Mouse (Mus musculus) adrenal gland, adult 8-10 months (tissue): ENCODE measurements around the gene Ccni. TPM values are rescaled to one million over a fixed set of nuclear protein-coding genes. Genes with fewer than 3 reads are reported as not detected.

Experiments used
- DNase-seq: peaks from one replicate; pipeline ENCODE4 v3.0.0; 2022
- total RNA-seq, 4 experiments: library from RNA; stranded (reverse); gene quantifications; 2 replicates each; pipeline ENCODE4 v1.2.4; 2022

Ccni gene
- total RNA-seq, 4 experiments from 2014 or later = 148 to 209 (median 180) TPM

DNA sequence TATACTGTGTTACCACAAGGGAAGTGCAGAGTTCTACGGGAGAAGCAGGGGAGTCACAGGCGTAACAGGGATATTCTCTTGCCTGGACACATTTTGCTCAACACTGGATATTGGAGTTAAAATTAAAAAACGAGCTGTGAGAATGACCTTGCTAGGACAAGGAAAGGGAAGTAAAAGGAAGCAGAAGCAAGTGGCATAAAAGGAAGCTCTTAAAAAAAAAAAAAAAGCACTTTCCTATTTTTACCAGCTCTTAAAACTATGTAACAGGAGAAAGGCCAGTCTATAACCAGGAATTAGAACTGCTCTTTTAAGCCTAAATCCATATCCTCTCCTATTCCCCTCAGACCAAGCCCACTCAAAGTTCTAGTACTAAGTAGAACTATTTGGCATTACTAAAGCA is 8.1 kb downstream of the Ccni start:
- no peak for DNase-seq

DNA sequence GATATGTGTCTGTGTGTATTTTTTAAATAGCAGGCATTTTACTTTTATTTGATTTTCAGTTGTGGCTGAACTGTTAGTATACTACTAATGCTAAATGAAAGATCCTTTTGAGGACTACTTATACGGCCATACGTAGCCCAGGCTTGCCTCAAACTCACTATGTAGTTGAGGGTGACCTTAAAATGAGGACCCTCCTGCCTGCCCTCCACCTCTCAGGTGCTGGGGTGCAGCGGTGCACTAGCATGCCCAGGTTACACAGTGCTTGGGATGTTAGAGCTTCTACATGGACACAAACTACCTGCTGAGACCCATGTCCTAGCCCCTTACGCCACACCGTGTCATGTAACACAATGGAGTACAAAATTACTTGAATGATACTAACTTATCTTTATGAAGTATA is 15.9 kb downstream of the Ccni start:
- no peak for DNase-seq

DNA sequence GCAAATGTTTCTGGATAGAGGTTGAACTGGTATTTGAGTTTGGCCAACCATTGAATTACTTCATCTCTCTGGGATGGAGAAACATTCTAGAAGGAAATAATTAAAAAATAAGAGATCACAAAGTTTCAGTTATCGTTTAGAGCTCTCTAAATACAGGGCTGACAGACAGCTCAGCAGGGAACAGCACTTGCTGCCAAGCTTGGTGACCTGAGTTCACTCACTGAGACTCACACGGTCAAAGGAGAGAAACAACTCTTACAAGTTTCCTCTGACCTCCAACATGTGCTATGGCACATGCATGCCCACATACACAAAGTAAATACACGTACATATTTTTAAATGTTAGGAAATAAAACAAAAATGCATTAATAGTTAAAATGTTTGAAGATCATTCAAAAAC is 16.7 kb downstream of the Ccni start:
- no peak for DNase-seq

DNA sequence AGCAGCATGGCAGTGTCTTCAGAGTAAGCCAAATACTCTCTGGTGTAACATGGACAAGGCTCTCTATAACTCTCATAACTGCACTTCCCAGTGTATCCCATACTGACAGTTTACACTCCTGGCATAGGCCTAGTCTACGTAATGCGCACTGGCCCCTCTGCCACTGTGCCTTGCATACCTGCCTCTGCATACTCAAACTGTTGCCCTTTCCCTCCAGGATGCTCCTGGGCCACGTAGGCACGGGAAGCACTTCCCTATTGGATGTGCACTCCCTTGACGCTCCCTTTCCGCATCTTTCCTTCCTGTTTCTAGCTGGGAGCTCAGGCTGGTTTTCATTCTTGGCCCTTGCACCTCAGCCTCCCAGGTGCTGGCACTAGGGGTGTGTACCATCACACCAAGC is 21.7 kb downstream of the Ccni start:
- no peak for DNase-seq

DNA sequence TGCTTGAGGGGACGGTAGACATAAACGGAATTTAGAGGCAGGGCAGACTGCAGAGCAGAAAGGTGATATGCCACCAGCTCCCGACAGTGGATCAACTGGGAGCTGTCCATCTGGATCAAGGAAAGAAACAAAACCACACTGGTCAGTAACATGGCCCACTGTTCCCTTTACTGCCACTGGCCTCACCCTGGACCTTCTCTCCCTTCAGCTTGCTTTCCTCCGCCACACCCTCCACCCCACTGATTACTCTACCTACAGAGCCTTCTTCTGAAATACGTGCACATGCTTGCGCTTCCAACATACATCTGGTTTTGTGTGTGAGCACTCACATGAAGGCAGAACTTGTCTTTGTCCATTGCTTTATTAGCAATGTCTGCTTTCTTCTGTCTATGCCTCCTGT is 23.0 kb downstream of the Ccni start:
- DNase-seq = no peak

DNA sequence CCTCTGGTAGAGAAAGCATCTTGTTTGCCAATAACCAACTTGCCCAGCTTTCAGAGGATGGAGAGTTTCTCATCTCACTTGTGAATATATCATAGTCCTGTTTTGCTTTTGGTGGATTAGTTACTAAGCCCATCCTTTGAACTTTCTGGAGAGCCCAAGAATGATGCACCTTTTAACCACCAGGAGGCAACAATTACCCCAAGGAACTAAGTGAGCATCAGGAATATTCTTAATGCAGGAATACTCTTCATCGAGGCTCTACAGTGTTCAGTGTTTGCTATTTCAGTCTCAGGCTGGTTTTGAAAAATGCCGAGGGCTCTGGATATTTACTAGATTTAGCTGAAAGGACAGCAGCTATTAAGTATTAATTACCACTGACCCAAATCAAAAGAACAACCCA is 26.0 kb downstream of the Ccni start:
- no peak for DNase-seq

DNA sequence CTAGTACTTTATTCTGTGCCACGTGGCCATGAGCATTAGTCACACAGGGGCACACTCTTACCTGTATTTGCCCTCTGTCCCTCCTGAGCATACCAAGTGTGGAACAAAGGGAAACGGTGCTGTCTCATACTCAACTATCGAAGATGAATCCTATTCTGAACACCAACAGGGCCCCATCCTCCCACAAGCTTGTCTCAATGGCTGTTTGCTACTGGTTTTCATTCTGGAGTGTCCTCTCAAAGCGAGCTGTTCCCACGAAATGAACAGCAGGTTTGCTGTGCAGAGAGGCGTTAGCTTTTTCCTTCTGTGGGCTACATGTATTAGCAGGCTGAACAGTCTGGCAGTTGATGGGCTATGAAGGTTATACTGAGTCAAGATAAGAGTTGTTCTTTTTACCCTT is 27.7 kb downstream of the Ccni start:
- DNase-seq = no peak

DNA sequence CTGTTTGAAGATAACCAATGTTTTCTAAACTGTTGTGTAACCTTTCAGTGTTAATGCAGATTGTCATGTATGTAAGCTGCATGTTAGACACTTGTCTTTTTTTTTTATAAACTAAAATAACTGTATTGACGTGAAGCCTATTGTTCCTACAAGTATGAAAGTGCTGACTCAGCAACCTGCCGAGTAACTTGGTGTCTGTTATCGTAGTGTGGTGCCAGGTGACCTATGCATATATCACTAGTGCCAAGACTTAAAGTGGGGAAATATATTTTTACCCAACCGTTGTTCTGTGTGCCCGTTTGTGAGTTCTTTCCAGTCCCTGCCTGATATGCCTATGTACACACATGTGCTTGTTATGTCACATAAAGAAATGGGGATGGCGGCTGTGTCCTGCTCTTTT is 31.6 kb downstream of the Ccni start:
- DNase-seq = no peak

DNA sequence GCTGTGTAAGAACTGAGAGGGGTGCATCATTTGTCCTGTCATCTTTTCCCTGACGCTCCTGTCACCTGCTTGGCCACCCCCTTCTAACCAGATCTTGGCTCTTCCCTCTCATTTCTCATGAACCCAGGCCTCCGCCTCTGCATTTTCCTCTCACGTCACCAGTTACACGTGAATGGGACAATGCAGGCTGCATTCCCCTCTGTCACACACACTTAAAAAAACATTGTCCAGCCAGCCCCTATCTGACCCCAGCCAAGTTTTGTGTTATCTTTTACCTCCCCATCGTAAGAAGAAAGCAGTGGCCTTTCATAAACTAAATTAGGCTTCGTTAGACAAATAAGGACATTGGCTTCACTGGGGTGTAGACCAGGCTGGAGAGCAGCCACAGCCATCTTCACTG is 33.8 kb downstream of the Ccni start:
- no peak for DNase-seq

DNA sequence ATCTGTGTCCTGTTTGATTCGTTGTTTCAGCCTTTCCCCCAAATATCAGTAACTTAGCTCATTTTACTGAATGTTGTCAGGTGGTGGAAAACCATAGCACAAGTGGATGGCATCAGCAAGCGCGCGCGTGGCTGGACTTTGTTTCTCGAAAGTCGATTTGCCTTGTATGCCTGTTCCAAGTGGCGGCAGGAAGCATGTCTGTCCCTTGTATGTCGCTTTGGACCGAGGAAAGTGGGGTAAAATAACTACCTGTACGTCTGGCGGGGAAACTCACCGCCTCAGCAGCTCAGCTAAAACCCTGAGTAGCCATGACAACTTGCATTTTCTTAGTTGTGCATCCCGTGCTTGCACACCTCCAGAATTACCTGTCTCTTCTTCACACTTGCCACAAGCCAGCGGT is 34.9 kb downstream of the Ccni start:
- no peak for DNase-seq

DNA sequence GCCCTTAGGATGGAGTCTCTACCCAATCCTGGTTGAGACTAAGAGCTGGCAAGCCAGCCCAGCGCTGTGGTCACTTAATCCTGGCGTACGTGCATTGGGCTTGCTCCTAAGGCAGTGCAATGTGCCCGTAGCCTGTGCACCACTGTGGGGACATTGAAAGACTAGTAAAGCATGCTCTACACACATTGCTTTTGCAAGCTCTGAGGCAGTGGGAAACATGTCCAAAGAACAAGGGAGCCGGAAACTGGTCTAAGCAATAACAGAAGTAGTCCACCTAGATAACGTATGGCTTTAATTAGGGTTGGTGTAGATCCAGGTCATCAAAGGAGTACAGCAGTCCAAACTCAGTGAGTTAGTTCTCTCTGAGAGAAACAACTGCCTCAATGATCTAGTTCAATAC is 37.6 kb downstream of the Ccni start:
- no peak for DNase-seq

DNA sequence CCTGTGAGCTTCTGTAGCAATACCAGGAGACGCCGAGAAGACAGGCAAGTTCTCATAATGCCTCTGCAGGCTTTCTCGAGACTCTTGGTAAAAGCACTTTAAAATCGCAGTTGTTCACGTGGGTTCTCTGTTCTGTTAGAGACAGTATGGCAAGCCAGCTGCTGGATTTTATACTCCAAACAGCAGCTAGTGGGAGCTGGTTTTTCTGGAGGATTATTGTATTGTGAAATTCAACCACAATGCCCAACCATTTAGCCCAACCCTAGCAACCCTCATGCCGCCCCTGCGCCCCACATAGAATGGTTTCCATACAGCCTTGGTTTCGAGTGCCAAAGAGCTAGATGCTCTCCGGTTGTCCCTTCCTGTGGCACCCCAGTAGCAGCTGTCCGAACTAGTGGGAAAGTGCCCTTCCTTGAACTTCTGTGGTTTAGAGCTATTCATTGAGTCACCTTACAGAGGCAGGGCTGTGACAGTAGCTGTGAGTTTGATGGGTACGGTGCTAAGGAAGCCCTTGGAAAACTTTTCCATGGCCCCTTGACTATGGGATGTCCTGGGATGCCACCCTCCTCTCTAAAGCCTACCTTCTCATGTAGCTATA is 38.3 kb downstream of the Ccni start:
- no peak for DNase-seq

DNA sequence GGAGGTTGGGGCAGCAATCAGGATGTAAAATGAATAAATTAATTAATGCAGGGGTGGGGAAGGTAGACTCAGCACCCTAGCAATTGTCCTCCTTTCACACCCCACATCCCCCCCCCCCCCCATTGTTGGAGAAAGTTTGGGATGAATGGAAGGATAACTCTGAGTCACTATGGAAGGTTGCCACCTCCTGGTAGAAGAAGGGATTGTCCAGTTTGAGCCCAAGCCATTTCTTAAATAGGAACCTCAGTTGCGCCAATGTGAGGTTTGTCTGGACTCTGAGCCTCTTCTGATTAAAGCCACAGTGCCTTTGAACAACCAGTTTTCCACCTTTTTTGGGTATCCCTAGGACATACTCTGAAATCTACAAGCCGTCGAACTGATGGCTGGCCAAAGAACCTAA is 42.8 kb downstream of the Ccni start:
- no peak for DNase-seq

DNA sequence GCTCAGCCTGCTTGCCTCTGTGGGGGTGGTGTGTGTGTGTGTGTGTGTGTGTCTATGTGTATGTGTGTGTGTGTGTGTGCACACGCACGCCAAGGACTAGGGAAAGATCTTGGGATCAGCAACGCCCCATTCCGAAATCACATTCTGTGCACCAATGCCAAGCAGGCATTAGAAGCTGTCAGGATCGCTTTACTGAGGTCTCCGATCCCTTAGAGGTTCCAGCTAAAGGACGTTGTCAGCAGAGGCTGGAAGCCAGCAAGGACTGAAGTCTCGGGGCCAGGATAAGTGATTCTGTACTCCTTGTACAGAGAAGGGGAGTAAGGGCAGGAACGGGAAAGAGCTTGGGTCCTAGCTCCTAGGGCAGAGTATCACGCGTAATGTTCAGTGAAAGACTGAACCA is 51.9 kb downstream of the Ccni start:
- no peak for DNase-seq

DNA sequence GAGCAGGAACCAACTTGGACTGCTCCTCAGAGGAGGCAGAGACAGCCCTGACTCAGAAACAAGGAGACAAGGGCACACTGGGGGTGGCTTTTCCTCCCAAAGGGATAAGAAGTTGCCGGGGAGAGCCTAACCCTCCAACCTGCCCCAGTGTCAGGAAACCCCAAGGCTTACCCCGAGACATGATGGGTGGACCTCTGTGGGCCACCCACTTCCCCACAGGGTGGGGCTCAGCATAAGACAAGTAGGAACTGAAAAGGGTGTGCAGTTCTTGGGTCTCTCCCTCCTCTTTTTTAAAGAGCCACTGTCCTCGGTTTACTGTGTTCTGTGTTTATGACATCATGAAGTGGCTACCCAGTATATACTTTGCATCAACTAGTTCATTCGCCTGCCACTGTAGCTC is 53.8 kb downstream of the Ccni start:
- no peak for DNase-seq

DNA sequence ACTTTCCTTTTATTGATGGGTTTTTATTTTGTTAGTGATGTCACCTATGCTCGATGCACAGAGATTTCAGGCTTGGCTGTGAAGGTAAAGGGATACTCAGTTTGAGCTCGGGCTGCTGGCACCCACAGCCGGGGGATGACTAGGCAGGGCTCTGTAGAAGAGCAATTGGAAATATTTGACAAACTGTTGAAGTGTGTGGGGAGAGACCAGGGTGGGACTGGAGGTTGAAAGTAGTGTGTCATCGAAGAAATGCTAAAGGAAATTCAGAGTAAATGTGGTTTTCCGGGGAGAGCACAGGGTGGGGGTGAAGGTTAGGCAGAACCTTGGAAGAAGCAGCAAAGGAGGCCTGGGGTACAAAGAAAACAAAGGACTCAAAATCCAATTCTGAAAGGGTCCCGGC is 54.3 kb downstream of the Ccni start:
- DNase-seq = no peak

DNA sequence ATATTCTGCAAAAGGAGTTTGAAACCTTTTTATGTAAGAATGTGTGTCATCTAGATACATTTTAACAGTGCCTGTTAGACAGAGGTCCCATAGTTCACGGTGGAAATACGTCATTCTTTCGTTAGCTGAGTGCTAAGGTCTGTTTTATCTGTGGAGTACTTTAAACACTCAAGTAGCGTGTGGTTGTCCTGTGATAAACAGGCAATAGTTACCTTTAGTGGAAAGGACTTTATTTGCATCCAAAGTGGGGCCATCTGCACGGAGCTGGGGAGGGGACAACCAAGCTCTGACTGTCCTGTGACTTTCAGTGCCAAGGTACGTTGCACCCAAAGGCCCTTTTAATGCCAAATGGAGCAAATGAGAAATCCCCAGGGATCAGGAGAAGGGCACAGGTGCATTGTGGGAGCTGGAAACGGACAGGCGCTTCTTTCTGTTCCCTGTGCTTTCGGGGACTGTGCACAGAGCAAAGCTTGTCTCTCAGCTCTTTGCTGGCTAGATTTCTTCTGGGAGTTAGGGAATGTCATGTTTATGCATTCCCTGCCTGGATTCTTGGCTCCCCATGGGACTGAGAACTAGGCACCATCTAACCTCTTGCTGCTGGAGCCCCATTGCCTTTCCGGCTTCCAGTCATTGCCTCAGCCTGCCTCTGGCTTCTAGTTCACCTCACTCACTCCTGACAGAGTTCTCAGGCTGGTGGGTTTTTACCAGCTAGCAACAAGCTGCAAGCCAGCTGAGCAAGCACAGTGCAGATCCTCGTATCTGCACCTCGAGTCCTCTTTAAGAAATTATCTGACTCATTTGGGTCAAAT is 56.1 kb downstream of the Ccni start:
- no peak for DNase-seq

DNA sequence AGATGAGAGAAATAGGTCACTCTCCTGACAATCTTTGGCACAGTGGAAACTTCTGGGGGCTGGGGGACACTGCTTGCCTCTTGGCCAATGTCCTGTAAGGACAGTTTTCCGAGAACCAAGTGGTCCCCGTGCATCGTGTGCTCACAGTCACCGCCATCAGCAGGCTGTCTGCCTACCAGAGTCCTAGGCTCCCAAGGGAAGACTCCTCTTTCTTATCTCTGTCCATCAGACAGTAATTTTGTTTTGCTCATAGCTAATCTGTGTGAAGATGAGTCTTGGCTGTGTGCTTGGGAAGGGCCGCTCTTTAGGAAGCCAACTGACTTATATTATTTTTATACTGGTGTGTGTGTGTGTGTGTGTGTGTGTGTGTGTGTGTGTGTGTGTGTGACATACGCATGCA is 60.8 kb downstream of the Ccni start:
- no peak for DNase-seq

DNA sequence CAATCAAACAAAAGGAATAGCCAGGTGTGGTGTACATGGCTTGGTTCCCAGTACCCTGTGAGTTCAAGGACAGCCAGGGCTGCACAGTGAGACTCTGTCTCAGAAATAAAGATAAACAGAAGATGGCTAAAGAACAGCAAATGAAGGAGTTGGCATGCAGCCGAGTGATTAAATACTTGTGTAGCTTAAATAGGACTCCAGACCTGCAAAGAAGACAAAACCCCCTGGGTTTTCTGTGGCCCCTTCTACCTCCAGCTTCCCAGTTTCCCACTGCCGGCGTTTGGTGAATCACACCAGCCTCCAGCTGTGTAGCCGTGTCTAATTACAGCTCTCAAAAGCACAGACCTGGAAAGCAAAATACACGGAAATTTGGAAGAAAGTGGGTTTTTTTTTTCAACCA is 61.4 kb downstream of the Ccni start:
- no peak for DNase-seq

DNA sequence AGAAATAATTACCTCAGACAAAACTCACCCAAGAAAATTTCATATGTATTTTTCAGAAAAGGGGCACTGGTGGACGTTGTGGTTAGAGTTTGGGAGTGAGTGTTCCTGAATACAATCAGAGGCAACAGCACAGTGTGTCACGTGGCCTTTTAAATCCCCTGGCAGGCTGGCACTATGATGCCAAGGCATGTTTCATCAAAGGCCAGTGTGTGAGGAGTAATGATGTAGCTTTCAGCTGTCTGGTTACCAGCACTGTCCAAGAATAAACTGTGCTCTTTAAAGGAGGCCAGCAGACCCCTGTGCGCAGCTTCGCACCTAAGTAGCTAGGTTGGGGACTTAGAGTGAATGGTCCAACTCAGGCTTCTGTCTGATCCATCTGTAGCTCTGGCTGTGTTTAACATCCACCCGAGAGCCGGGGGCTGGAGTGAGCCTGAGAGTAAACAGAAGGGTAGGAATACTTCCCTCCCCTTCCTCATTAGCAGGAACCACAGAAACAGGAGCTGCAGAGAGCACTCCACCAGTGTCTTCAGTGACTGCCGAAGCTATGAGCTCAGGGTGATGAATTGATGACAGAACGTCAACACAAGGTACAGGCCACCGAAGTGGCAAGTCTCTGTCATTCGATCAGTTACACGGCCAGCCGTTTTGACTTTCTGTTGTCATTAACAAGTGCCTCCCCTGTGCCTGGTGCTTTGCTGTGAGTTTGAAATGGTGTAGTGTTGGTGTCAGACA is 62.8 kb downstream of the Ccni start:
- DNase-seq = no peak

DNA sequence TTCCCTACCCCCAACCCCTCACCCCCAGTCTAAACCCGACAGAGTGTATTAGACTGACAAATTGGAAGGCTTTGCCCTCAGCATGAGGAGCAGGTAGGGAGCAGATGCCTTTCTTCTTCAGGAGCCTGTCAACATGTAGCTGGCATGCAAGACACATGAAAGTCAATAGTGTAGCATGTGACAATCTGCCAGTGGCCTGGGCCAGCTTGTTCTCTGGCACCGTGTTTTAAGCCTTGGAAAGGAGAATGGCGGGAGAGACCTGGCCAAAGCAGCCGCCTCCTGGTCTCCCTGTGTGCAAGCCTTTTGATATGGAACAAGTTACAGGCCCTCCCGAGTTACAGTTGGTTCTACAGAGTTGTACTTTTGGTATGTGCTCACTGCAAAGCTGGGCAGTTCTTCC is 65.5 kb downstream of the Ccni start:
- no peak for DNase-seq

DNA sequence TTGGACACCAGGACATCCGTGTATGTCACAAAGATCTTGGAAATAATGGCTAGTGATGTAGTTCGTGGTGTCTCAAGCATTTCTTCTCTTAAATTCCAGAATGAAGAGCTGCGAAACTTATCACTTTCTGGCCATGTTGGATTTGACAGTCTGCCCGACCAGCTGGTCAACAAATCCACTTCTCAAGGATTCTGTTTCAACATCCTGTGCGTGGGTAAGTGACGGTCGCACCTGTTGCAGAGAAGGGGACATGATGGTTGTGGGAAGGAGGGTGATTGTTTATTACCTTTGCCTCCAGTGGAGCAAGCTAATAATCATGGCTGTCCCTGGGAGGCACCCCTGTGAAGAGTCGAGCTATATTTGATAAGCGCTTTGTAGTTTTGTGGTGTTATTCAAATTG is 66.9 kb downstream of the Ccni start:
- DNase-seq = no peak

DNA sequence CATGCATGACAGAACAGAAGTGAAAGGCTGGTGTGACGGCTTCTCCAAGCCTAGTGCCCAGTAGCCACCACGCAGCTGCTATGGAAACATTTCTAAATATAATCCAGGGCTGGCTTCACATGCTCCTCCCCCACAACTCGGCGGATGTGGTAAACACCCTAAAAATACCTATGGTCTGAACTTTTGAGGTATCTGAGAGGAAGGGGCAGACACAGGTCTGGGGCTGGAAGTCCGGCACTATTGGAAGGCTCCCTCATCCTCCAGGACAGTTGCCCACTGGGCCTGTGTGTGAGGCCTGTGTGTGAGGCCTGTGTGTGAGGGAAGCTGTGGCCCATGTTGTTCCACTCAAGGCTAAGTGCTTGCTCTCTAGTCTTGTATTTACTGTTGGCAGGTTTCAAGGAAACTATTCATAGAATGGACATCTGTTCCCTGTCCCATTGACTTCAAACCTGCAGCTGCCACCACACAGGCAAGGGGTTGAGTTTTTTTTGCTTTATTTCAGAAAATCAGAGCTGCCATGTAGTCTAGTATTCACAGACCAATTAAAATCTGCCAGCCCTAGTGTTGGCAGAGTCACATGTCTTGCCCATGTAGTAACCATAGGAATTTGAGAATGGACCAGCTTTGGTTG is 69.2 kb downstream of the Ccni start:
- no peak for DNase-seq
